Mouse (Mus musculus) heart, embryonic 10.5 days (tissue): ENCODE measurements around the gene Gimap1. TPM values are rescaled to one million over a fixed set of nuclear protein-coding genes. Genes with fewer than 3 reads are reported as not detected.

Source experiments
- DNase-seq: peaks from one replicate; pipeline ENCODE4 v3.0.0-alpha.2; 2017; ENCODE audit warnings: low spot score
- H3K27ac ChIP-seq: fragments of 300-500 bp; sonication (generic); 2 replicates; pipeline ENCODE4 v1.5.1; 2016; ENCODE audit warnings: mild to moderate bottlenecking
- H3K27me3 ChIP-seq: fragments of 300-500 bp; sonication (generic); 2 replicates; pipeline ENCODE4 v1.6.1; 2016; ENCODE audit warnings: mild to moderate bottlenecking; ENCODE audit not compliant: poor library complexity, insufficient read depth, severe bottlenecking
- H3K36me3 ChIP-seq: fragments of 300-500 bp; sonication (generic); 2 replicates; pipeline ENCODE4 v1.6.1; 2016; ENCODE audit warnings: mild to moderate bottlenecking, moderate library complexity
- H3K4me1 ChIP-seq: fragments of 300-500 bp; sonication (generic); 2 replicates; pipeline ENCODE4 v1.6.1; 2016; ENCODE audit warnings: mild to moderate bottlenecking
- H3K4me3 ChIP-seq: fragments of 300-500 bp; sonication (generic); 2 replicates; pipeline ENCODE4 v1.5.1; 2016; ENCODE audit warnings: mild to moderate bottlenecking, moderate library complexity
- H3K9me3 ChIP-seq: fragments of 300-500 bp; sonication (generic); 2 replicates; pipeline ENCODE4 v1.6.1; 2016; ENCODE audit warnings: mild to moderate bottlenecking, moderate library complexity
- WGBS: fragments of 180-500 bp; shearing (Covaris S2); methylation state at CpG from one replicate; pipeline ENCODE4 v1.1.7; 2016; 5-methylcytosine and 5-hydroxymethylcytosine counted together
- polyA plus RNA-seq: library from polyadenylated mRNA; unstranded; fragments of >200 nt; fragmentation: Nextera tagmentation; extraction: Ambion mirVana; gene quantifications from 2 replicates; pipeline ENCODE4 v1.2.1, GENCODE M21; 2016

Gimap1 gene
- polyA plus RNA-seq, 1 experiment from 2014 or later = 14.6 TPM

DNA sequence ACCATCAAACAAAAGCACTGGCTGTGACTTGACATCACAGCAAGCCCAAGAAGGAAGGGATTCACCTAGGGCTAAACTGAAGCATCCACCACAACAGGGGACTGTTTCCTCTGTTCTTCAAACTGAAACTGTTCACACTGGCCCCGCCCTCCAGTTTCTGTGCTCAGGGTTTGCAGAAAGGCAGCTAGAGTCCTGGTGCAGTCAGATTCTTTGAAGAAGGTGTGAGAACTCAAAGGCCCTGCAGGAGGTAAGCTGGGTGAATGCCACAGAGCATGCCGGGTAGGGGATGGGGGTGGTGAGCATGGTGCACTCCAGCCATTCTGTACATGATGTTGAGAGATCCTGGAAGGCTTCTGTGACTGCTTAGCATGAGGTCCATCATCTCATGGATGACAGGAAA lies 20.4 kb upstream of the Gimap1 start, which contains the start of the genes Gm28053 and Gimap7:
Gene Gm28053 (plus strand): TSS at position 153 of the 400 bp plus-strand sequence.
Gene Gimap7 (plus strand): TSS at position 167 of the 400 bp plus-strand sequence.
- Histone ChIP-seq H3K4me3 (no peak within 1 kb of the TSS), H3K9me3 (no peaks in the 10 kb centered on the region), H3K4me1 (no peaks in the 10 kb centered on the region), H3K27ac (no peak within 1 kb of the TSS), H3K36me3 (no peaks in the 10 kb centered on the region), H3K27me3 (no peaks in the 10 kb centered on the region)
- 55% methylated on average over 2 of the region's 2 CpGs for WGBS
- DNase-seq = no peak

DNA sequence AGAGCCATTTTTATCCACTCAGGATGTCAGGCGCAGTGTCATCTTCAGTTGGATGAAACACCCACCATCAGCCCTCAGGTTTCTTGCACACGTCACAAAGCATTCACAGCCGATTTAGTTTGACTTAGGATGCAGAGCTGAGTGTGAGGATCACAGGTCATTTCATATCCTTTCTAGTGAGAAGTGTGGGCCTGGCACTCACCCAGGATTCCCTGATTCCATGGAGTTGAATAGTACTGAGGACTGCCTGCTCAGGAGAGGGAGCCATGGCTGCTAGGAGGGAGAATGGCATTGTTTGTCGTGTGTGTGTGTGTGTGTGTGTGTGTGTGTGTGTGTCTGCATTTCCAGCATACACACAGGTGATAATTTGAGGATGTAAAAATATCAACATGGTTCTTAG lies 18.5 kb upstream of the Gimap1 start:
- no peak overlapping the region for H3K27ac ChIP-seq
- 84% methylated on average over 4 of the region's 4 CpGs for WGBS

DNA sequence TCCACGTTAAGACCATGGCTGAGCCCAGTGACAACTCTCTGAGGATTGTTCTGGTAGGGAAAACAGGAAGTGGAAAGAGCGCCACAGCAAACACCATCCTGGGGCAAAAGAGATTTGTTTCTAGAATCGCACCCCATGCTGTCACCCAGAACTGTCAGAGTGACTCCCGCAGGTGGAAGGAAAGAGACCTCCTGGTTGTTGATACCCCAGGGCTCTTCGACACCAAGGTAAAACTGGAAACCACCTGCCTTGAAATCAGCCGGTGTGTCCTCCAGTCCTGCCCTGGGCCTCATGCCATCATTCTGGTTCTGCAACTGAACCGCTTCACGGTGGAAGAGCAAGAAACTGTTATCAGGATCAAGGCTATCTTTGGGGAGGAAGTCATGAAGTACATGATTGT lies 15.4 kb upstream of the Gimap1 start:
- H3K4me1 ChIP-seq = peaks cover 9% of the 10 kb centered on the region
- no peak for DNase-seq
- no peaks in the 10 kb centered on the region for H3K36me3 ChIP-seq
- 73% methylated on average over 8 of the region's 8 CpGs for WGBS
- no peak overlapping the region for H3K27ac ChIP-seq
- no peak overlapping the region for H3K4me3 ChIP-seq
- H3K27me3 ChIP-seq = no peaks in the 10 kb centered on the region
- no peaks in the 10 kb centered on the region for H3K9me3 ChIP-seq

More for the DNA sequence above, 18.5 kb upstream of the Gimap1 start:
- H3K36me3 ChIP-seq = no peaks in the 10 kb centered on the region
- no peaks in the 10 kb centered on the region for H3K27me3 ChIP-seq
- DNase-seq = no peak
- H3K4me3 ChIP-seq = no peak overlapping the region
- no peaks in the 10 kb centered on the region for H3K9me3 ChIP-seq
- H3K4me1 ChIP-seq = peaks cover 2% of the 10 kb centered on the region; the same call in 1 of the 2 replicates

DNA sequence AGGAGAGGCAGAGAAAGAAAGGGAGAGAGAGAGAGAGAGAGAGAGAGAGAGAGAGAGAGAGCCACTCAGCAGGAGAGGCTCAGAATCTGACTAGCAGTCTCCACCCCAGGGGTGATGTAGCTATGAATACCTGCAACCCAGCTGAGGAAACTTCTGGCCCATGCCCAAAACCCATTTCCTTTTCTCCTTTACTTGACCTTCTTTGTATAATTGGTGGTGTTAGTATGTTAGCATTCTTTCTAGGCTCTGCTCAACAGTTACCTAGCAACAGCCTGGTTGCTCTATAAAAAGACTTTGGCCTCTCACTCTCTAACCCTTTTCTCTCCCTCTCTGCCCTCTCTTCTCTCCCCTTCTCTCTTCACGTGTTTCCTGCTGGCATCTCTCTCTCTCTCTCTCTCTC lies 13.4 kb upstream of the Gimap1 start:
- Histone ChIP-seq H3K4me3 (no peak overlapping the region), H3K27me3 (no peaks in the 10 kb centered on the region), H3K9me3 (no peaks in the 10 kb centered on the region), H3K36me3 (no peaks in the 10 kb centered on the region), H3K27ac (no peak overlapping the region; the same call in 1 of the 2 replicates), H3K4me1 (peaks cover 9% of the 10 kb centered on the region)
- DNase-seq = no peak
- 0% methylated on average over 1 of the region's 1 CpGs for WGBS

DNA sequence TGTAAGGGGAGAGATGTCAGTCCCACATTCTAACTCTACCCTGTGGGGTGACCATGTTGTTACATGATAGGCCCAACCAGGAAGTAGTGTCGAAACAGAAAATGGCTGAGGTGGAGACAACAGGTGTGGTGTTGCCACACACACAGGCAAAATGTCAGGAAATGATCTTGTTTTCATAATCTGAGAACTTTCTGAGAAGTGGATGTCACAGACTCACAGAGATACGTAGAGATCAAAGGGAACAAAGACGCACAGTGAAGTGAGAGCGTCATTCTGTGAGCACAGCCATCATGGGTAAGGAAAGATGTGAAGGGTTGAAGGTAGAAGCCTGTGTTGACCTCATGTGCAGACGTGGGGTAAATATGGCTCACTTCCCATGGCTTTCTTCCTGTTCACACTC lies 11.1 kb upstream of the Gimap1 start:
- Histone ChIP-seq H3K27me3 (no peaks in the 10 kb centered on the region), H3K4me1 (peaks cover 9% of the 10 kb centered on the region), H3K9me3 (no peaks in the 10 kb centered on the region), H3K36me3 (no peaks in the 10 kb centered on the region), H3K27ac (no peak overlapping the region), H3K4me3 (no peak overlapping the region)
- DNase-seq = no peak
- 87% methylated on average over 5 of the region's 5 CpGs for WGBS

DNA sequence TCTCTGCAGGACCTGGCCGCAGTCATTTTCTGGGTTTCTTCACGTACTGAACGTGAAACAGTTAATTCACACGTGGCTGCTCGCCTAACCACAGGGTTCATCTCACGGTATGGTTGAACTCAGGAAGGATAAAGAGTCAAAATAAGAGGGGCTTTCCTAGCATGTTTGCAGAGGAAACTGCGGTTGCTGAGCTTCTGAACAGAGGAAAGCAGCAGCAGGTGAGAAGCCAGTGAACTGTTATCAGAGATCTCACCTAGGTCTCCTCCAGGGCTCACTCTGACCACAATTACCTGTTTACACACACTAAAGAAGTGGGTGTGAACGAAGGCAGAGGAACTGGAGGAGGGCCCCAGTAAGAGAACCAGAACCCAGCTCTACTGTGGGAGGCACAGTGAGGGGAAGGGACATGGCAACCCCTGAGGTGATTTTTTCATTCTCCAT lies 6.0 kb upstream of the Gimap1 start:
- H3K4me1 ChIP-seq = no peaks in the 10 kb centered on the region
- no peaks in the 10 kb centered on the region for H3K36me3 ChIP-seq
- no peaks in the 10 kb centered on the region for H3K9me3 ChIP-seq
- 51% methylated on average over 8 of the region's 8 CpGs for WGBS
- no peak overlapping the region for H3K4me3 ChIP-seq
- H3K27ac ChIP-seq = no peak overlapping the region
- H3K27me3 ChIP-seq = no peaks in the 10 kb centered on the region
- no peak for DNase-seq

DNA sequence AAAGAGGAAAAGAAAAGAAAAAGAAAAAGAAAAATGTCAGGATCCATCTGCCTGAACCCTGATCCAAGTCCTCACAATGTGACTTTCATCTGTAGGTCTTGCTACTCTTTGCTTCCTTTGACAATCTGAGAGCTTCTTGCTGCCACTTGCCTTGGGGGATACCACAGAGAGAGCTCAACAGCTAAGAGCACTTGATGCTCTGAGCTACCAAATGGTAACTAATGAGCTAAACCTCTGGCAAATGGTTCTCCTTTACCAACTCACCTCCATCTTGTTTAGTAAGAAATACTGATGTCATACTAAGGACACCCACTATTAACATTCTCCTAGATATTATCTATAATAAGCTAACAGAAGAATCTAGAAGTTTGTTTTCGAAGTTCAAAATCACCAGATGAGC lies 5.2 kb upstream of the Gimap1 start:
- no peak for DNase-seq
- no peaks in the 10 kb centered on the region for H3K9me3 ChIP-seq
- H3K27ac ChIP-seq = no peak overlapping the region
- no peaks in the 10 kb centered on the region for H3K27me3 ChIP-seq
- WGBS = 72% methylated on average over 1 of the region's 1 CpGs
- no peaks in the 10 kb centered on the region for H3K4me1 ChIP-seq
- no peak overlapping the region for H3K4me3 ChIP-seq
- H3K36me3 ChIP-seq = no peaks in the 10 kb centered on the region

DNA sequence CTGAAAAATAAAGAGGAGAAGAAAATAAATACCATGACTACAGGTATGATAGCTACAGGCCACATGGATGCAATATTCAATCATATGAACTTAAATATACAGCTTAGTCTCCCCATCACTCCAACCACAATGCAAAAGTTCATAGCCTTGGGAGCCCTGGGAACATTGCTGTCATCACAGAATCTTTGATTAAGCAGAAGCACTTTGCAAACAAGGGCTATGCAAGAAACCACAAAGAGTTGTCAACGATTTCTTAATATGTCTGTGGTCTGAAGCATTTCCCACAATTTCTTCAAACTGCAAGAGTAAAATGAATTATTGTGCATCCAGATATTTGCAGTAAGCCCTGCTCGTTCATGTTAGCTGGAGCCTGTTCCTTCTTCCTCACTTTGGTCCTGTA lies 1.8 kb upstream of the Gimap1 start:
- no peak for DNase-seq
- 84% methylated on average over 2 of the region's 2 CpGs for WGBS

DNA sequence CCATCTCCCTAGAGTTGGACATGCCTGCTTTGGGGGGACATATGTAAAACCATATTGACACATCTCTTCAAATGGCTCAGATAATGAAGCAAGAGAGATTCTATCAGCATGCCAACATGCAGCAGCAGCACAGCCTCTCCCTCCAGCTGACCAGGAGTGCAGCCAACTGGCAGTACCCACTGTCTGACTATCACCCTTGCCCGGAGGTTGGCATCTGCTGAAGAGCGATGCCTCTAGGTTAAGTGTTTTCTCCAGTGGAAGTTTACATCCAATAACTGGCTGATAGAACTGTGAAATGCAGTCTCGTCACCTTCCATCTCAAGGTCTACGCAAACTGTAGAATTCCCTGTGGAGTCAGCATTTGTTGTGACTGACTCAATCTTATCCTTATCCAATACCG lies 1.2 kb upstream of the Gimap1 start:
- H3K27me3 ChIP-seq = peaks cover 21% of the 10 kb centered on the region
- DNase-seq = no peak
- H3K4me3 ChIP-seq = no peak overlapping the region
- no peaks in the 10 kb centered on the region for H3K9me3 ChIP-seq
- peaks cover 15% of the 10 kb centered on the region for H3K4me1 ChIP-seq
- WGBS = 73% methylated on average over 5 of the region's 5 CpGs
- no peak overlapping the region for H3K27ac ChIP-seq
- peaks cover 3% of the 10 kb centered on the region; the same call in 1 of the 2 replicates for H3K36me3 ChIP-seq

More for the DNA sequence above, 1.8 kb upstream of the Gimap1 start:
- Histone ChIP-seq H3K27ac (no peak overlapping the region), H3K27me3 (peaks cover 15% of the 10 kb centered on the region), H3K36me3 (no peaks in the 10 kb centered on the region; the same call in 1 of the 2 replicates), H3K9me3 (no peaks in the 10 kb centered on the region), H3K4me3 (no peak overlapping the region), H3K4me1 (peaks cover 9% of the 10 kb centered on the region; the same call in 1 of the 2 replicates)

DNA sequence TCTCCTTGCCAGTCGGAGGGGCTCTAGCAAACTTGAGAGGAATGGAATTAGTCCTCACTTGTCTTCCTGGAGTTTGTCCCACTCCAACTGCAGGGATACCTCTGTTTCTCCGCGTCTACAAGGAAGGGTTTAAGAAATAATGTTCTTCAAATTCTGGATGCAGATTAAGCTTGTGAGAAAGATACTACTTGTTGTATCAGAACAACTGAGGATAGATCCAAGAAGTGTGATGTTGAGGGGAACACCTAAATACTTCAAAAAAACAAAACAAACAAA lies 864 bp downstream of the Gimap1 start:
- Histone ChIP-seq H3K27ac (no peak overlapping the region), H3K9me3 (no peaks in the 10 kb centered on the region), H3K36me3 (peaks cover 6% of the 10 kb centered on the region; the same call in 1 of the 2 replicates), H3K27me3 (peaks cover 34% of the 10 kb centered on the region), H3K4me3 (0 out of 2 replicates have a peak overlapping the region, but pooled peaks have one; percentile 22), H3K4me1 (peaks cover 19% of the 10 kb centered on the region)
- DNase-seq = peak; percentile 24
- 81% methylated on average over 3 of the region's 3 CpGs for WGBS

DNA sequence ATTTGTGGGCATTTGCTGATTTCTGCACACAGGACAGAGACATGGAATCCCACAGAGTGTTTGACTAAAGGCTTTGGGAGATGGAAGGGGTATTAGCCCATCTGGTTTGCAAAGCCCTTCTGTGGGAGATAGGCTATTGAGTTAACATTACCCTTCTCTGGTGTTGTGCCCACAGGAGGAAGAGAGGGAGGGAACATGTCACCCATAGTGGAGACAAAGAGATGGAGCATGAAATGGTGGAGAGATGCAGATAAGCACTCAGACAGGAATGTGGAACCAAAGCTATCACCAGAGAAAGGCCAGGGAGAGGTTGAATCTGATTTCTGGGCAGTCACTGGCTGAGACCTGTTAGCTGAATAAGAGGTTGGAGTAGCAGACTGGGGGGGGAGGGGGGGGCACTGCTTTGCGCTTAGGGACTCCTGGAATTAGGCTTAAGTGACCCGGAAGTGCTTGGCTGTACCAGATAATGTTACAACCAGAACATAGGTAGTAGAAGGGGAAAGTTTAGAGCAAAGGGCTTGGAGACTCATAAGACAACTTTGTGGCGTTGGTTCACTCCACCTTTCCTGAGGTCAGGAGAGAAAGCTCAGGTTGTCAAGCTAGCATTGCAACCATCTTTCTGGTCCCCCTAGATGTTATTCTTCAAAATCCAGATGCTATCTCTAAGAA lies 1.8 kb downstream of the Gimap1 start:
- peaks cover 19% of the 10 kb centered on the region for H3K4me1 ChIP-seq
- no peak overlapping the region for H3K27ac ChIP-seq
- no peaks in the 10 kb centered on the region for H3K9me3 ChIP-seq
- peaks cover 6% of the 10 kb centered on the region; the same call in 1 of the 2 replicates for H3K36me3 ChIP-seq
- WGBS = 51% methylated on average over 3 of the region's 3 CpGs
- peaks cover 41% of the 10 kb centered on the region for H3K27me3 ChIP-seq
- 0 out of 2 replicates have a peak overlapping the region, but pooled peaks have one; percentile 7 for H3K4me3 ChIP-seq
- DNase-seq = peak; percentile 42

DNA sequence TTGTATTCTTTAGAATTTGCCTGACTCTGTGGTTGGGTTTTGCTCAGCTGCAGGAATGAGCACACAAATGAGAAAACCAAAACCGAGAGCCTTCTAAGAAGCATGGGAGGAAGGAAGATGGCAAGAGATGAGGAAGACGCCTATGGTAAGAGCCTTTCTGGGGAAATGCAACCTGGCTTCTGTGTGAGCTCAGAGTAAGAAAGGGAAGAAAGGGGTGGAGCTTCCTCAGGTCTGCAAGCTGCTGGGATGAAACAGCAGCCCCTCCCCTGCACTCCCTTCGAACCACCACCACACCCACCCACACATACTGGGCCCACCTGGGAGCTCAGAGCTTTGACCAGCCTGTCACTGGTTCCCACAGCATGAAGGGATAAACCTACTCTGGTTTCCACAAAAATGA lies 2.4 kb downstream of the Gimap1 start:
- no peak overlapping the region for H3K27ac ChIP-seq
- peak; percentile 58 for DNase-seq
- peaks cover 47% of the 10 kb centered on the region for H3K27me3 ChIP-seq
- H3K4me3 ChIP-seq = no peak overlapping the region
- H3K36me3 ChIP-seq = peaks cover 6% of the 10 kb centered on the region; the same call in 1 of the 2 replicates
- 23% methylated on average over 3 of the region's 3 CpGs for WGBS
- H3K9me3 ChIP-seq = no peaks in the 10 kb centered on the region
- H3K4me1 ChIP-seq = peaks cover 26% of the 10 kb centered on the region

DNA sequence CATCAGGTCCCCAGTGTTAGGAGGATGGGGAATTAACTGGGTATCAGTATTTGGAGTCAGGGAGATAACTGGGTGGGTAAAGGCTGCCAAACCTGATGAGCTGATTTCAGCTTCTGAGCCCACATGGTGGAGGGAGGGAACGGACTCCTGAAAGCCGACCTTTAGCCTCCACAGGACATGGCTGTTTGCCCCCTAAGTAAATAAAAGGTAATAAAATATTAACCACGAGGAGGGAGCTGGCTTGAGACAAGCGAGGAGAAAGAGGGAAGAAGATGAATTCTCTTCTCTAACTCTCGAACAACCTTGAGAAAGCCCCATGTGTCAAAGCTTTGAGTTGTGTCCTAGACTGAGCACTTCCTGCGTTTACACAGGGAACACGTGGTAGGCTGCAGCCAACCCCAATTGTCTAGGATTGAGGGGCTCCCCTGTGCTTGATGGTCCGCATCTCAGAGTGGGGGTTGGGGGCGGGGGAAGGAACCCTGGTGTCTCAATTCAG lies 2.9 kb downstream of the Gimap1 start:
- H3K9me3 ChIP-seq = no peaks in the 10 kb centered on the region
- peaks cover 6% of the 10 kb centered on the region; the same call in 1 of the 2 replicates for H3K36me3 ChIP-seq
- peak; percentile 71 for DNase-seq
- no peak overlapping the region for H3K4me3 ChIP-seq
- peaks cover 26% of the 10 kb centered on the region for H3K4me1 ChIP-seq
- peaks cover 47% of the 10 kb centered on the region for H3K27me3 ChIP-seq
- WGBS = 34% methylated on average over 9 of the region's 9 CpGs
- no peak overlapping the region for H3K27ac ChIP-seq
